Mouse (Mus musculus): ENCODE measurements around the gene Cul5. TPM values are rescaled to one million over a fixed set of nuclear protein-coding genes. Genes with fewer than 3 reads are reported as not detected.

Gene Cul5
- total and polyA plus RNA-seq, 3 experiments: 6.5 to 35.8 (median 32.2) TPM

- no peak for DNase-seq
These were observed 62.0 kb downstream of the Cul5 start for GRCm38 (mm10) chr9:53607816-53608215.

GRCm38 (mm10) chr9:53607192-53607591, 62.6 kb downstream of the Cul5 start:
- DNase-seq: no peak

- DNase-seq: no peak
These were observed 64.9 kb downstream of the Cul5 start for GRCm38 (mm10) chr9:53604954-53605353.

- no peak for DNase-seq
These were observed 66.0 kb downstream of the Cul5 start for GRCm38 (mm10) chr9:53603849-53604248.

- DNase-seq: peak; percentile 50
These were observed 66.4 kb downstream of the Cul5 start for GRCm38 (mm10) chr9:53603384-53603783.

GRCm38 (mm10) chr9:53601541-53601940, 68.3 kb downstream of the Cul5 start:
- DNase-seq: no peak

GRCm38 (mm10) chr9:53598631-53599030, 71.2 kb downstream of the Cul5 start:
- no peak for DNase-seq

GRCm38 (mm10) chr9:53596971-53597600, 72.7 kb downstream of the Cul5 start:
- DNase-seq: no peak

GRCm38 (mm10) chr9:53594764-53595163, 75.0 kb downstream of the Cul5 start:
- peak; percentile 61 for DNase-seq

GRCm38 (mm10) chr9:53581870-53582269, 87.9 kb downstream of the Cul5 start:
- no peak for DNase-seq

GRCm38 (mm10) chr9:53575721-53576120, 94.1 kb downstream of the Cul5 start:
- no peak for DNase-seq

- DNase-seq: no peak
These were observed 97.1 kb downstream of the Cul5 start for GRCm38 (mm10) chr9:53572516-53573307.

GRCm38 (mm10) chr9:53570662-53571061, 99.2 kb downstream of the Cul5 start:
- DNase-seq: peak; percentile 8

Other genes with a start within 250 kb of the Cul5 start
- gene Atm, start 133.3 kb downstream of the Cul5 start, total RNA-seq (2021): 10 to 100 TPM; 11.4 to 13.7 TPM
- 0.27 and 0.35 TPM in 2 replicates for gene Atm, start 133.3 kb downstream of the Cul5 start, polyA plus RNA-seq (2012; rRNA removed)
- 10 to 100 TPM; 11.6 to 13.0 TPM for gene Npat, start 133.0 kb downstream of the Cul5 start, total RNA-seq (2021)
- 0.72 and 0.97 TPM in 2 replicates for gene Npat, start 133.0 kb downstream of the Cul5 start, polyA plus RNA-seq (2012; rRNA removed)
- 100 to 1,000 TPM; 155 to 163 TPM for gene Acat1, start 59.6 kb downstream of the Cul5 start, total RNA-seq (2021)
- gene Acat1, start 59.6 kb downstream of the Cul5 start, polyA plus RNA-seq (2012; rRNA removed): 23.2 and 30.6 TPM in 2 replicates
- gene Rab39, start 36.2 kb upstream of the Cul5 start, total RNA-seq (2021): 1 to 10 TPM in 1 of 2 experiments, under 1 TPM in 1; 0.43 to 1.1 TPM
- 0.12 and 0.19 TPM in 2 replicates for gene Rab39, start 36.2 kb upstream of the Cul5 start, polyA plus RNA-seq (2012; rRNA removed)
- gene Slc35f2, start 101.5 kb upstream of the Cul5 start, total RNA-seq (2021): 1 to 10 TPM in 1 of 2 experiments, under 1 TPM in 1; 0.61 to 1.3 TPM
- gene Slc35f2, start 101.5 kb upstream of the Cul5 start, polyA plus RNA-seq (2012; rRNA removed): 0.70 and 0.97 TPM in 2 replicates
- gene Sln, start 180.2 kb upstream of the Cul5 start, total RNA-seq (2021): not detected
- gene Sln, start 180.2 kb upstream of the Cul5 start, polyA plus RNA-seq (2012; rRNA removed): not detected in 2 replicates

All from adrenal gland, adult 2 months (tissue).